Mouse (Mus musculus): ENCODE measurements around the gene Sqstm1. TPM values are rescaled to one million over a fixed set of nuclear protein-coding genes. Genes with fewer than 3 reads are reported as not detected.

Sqstm1 gene
- polyA plus RNA-seq, 1 experiment, result 113 TPM

- no peak for DNase-seq (ENCODE audit: low read depth in 1 of 2, low spot score in 2 of 2)
- Histone ChIP-seq H3K36me3 (ENCODE audit: control insufficient read depth, insufficient read depth, low read length) (peaks cover 7% of the 10 kb centered on the region; the same call in 1 of the 2 replicates), H3K27ac (ENCODE audit: insufficient read depth, low read length) (peak overlapping the region; percentile 44), H3K27me3 (ENCODE audit: control insufficient read depth, insufficient read depth, low read length) (no peaks in the 10 kb centered on the region), H3K4me3 (ENCODE audit: extremely low read depth, insufficient read depth, insufficient read length) (no peak overlapping the region), H3K4me1 (ENCODE audit: control insufficient read depth, insufficient read depth, insufficient read length) (no peaks in the 10 kb centered on the region)
- WGBS, result 83% methylated on average over 3 of the region's 3 CpGs
- TF ChIP-seq CTCF (IDR thresholded peaks at IDR 0.05; ENCODE audit: extremely low read depth, insufficient read depth, insufficient read length, insufficient replicate concordance), result no peak
- TF ChIP-seq POLR2A (IDR thresholded peaks at IDR 0.05; ENCODE audit: low read depth, low read length), result no peak
Observed at GRCm38 (mm10) chr11:50252166-50252565, 41.5 kb upstream of the Sqstm1 start.

- Histone ChIP-seq H3K36me3 (ENCODE audit: control insufficient read depth, insufficient read depth, low read length) (no peaks in the 10 kb centered on the region), H3K27me3 (ENCODE audit: control insufficient read depth, insufficient read depth, low read length) (no peaks in the 10 kb centered on the region), H3K4me1 (ENCODE audit: control insufficient read depth, insufficient read depth, insufficient read length) (no peaks in the 10 kb centered on the region), H3K4me3 (ENCODE audit: extremely low read depth, insufficient read depth, insufficient read length) (no peak overlapping the region), H3K27ac (ENCODE audit: insufficient read depth, low read length) (no peak overlapping the region)
- no peak for TF ChIP-seq CTCF (IDR thresholded peaks at IDR 0.05; ENCODE audit: extremely low read depth, insufficient read depth, insufficient read length, insufficient replicate concordance)
- no peak for TF ChIP-seq POLR2A (IDR thresholded peaks at IDR 0.05; ENCODE audit: low read depth, low read length)
- 88% methylated on average over 7 of the region's 7 CpGs for WGBS
- no peak for DNase-seq (ENCODE audit: low read depth in 1 of 2, low spot score in 2 of 2)
Observed at GRCm38 (mm10) chr11:50248473-50249171, 38.0 kb upstream of the Sqstm1 start.

GRCm38 (mm10) chr11:50245269-50245668 lies 34.6 kb upstream of the Sqstm1 start:
- no peak for DNase-seq (ENCODE audit: low read depth in 1 of 2, low spot score in 2 of 2)
- Histone ChIP-seq H3K27me3 (ENCODE audit: control insufficient read depth, insufficient read depth, low read length) (no peaks in the 10 kb centered on the region), H3K4me3 (ENCODE audit: extremely low read depth, insufficient read depth, insufficient read length) (no peak overlapping the region), H3K27ac (ENCODE audit: insufficient read depth, low read length) (no peak overlapping the region), H3K36me3 (ENCODE audit: control insufficient read depth, insufficient read depth, low read length) (no peaks in the 10 kb centered on the region), H3K4me1 (ENCODE audit: control insufficient read depth, insufficient read depth, insufficient read length) (no peaks in the 10 kb centered on the region)
- TF ChIP-seq CTCF (IDR thresholded peaks at IDR 0.05; ENCODE audit: extremely low read depth, insufficient read depth, insufficient read length, insufficient replicate concordance), result no peak
- no peak for TF ChIP-seq POLR2A (IDR thresholded peaks at IDR 0.05; ENCODE audit: low read depth, low read length)
- WGBS, result 60% methylated on average over 5 of the region's 5 CpGs

- no peaks in the 10 kb centered on the region for H3K4me1 ChIP-seq (ENCODE audit: control insufficient read depth, insufficient read depth, insufficient read length)
- peak in 1 of 2 experiments; percentile 39 for DNase-seq (ENCODE audit: low read depth in 1 of 2, low spot score in 2 of 2)
- H3K36me3 ChIP-seq (ENCODE audit: control insufficient read depth, insufficient read depth, low read length), result no peaks in the 10 kb centered on the region
- WGBS, result 32% methylated on average over 6 of the region's 6 CpGs
- H3K27ac ChIP-seq (ENCODE audit: insufficient read depth, low read length), result no peak overlapping the region
- no peaks in the 10 kb centered on the region for H3K27me3 ChIP-seq (ENCODE audit: control insufficient read depth, insufficient read depth, low read length)
- H3K4me3 ChIP-seq (ENCODE audit: extremely low read depth, insufficient read depth, insufficient read length), result no peak overlapping the region
- TF ChIP-seq POLR2A (IDR thresholded peaks at IDR 0.05; ENCODE audit: low read depth, low read length), result no peak
- no peak for TF ChIP-seq CTCF (IDR thresholded peaks at IDR 0.05; ENCODE audit: extremely low read depth, insufficient read depth, insufficient read length, insufficient replicate concordance)
Observed at GRCm38 (mm10) chr11:50243926-50244325, 33.3 kb upstream of the Sqstm1 start.

- TF ChIP-seq CTCF (IDR thresholded peaks at IDR 0.05; ENCODE audit: extremely low read depth, insufficient read depth, insufficient read length, insufficient replicate concordance) (no peak), POLR2A (IDR thresholded peaks at IDR 0.05; ENCODE audit: low read depth, low read length) (no peak)
- peaks cover 4% of the 10 kb centered on the region; the same call in 1 of the 2 replicates for H3K4me1 ChIP-seq (ENCODE audit: control insufficient read depth, insufficient read depth, insufficient read length)
Observed at GRCm38 (mm10) chr11:50240235-50240911, 29.7 kb upstream of the Sqstm1 start.

GRCm38 (mm10) chr11:50238821-50239791 lies 28.5 kb upstream of the Sqstm1 start:
- H3K27me3 ChIP-seq (ENCODE audit: control insufficient read depth, insufficient read depth, low read length), result no peaks in the 10 kb centered on the region
- no peaks in the 10 kb centered on the region for H3K36me3 ChIP-seq (ENCODE audit: control insufficient read depth, insufficient read depth, low read length)
- H3K4me1 ChIP-seq (ENCODE audit: control insufficient read depth, insufficient read depth, insufficient read length), result peaks cover 4% of the 10 kb centered on the region; the same call in 1 of the 2 replicates
- TF ChIP-seq POLR2A (IDR thresholded peaks at IDR 0.05; ENCODE audit: low read depth, low read length) (no peak), CTCF (IDR thresholded peaks at IDR 0.05; ENCODE audit: extremely low read depth, insufficient read depth, insufficient read length, insufficient replicate concordance) (no peak)
- no peak overlapping the region for H3K4me3 ChIP-seq (ENCODE audit: extremely low read depth, insufficient read depth, insufficient read length)
- no peak for DNase-seq (ENCODE audit: low read depth in 1 of 2, low spot score in 2 of 2)
- no peak overlapping the region for H3K27ac ChIP-seq (ENCODE audit: insufficient read depth, low read length)
- 67% methylated on average over 9 of the region's 9 CpGs for WGBS

More at GRCm38 (mm10) chr11:50240235-50240911, 29.7 kb upstream of the Sqstm1 start:
- Histone ChIP-seq H3K4me3 (ENCODE audit: extremely low read depth, insufficient read depth, insufficient read length) (no peak overlapping the region), H3K36me3 (ENCODE audit: control insufficient read depth, insufficient read depth, low read length) (no peaks in the 10 kb centered on the region), H3K27me3 (ENCODE audit: control insufficient read depth, insufficient read depth, low read length) (no peaks in the 10 kb centered on the region), H3K27ac (ENCODE audit: insufficient read depth, low read length) (no peak overlapping the region)
- DNase-seq (ENCODE audit: low read depth in 1 of 2, low spot score in 2 of 2), result no peak
- WGBS, result 40% methylated on average over 7 of the region's 7 CpGs

All from spleen, adult 2 months (tissue).